Mouse (Mus musculus) liver, embryonic 14.5 days (tissue): ENCODE measurements around the gene Cdc34.
A peak's percentile ranks its signal among the peaks of the same experiment; 100 is the strongest.

Source experiments
- CTCF ChIP-seq: IDR thresholded peaks from 2 replicates; pipeline ENCODE4 v1.5.1; 2016; ENCODE audit warnings: antibody characterized with exemption, low read depth, control low read depth
- EP300 ChIP-seq: IDR thresholded peaks from 2 replicates; pipeline ENCODE4 v1.6.1; 2016; ENCODE audit warnings: antibody characterized with exemption, low read depth

- TF ChIP-seq CTCF (peak; percentile 70), EP300 (no peak)
Observed at GRCm38 (mm10) chr10:79682916-79683582, 1.1 kb downstream of the Cdc34 start.
